Mouse (Mus musculus) embryonic facial prominence, embryonic 11.5 days (tissue): ENCODE results near the gene Cdh26. TPM values are rescaled to one million over a fixed set of nuclear protein-coding genes. Genes with fewer than 3 reads are reported as not detected.

Source experiments
- ATAC-seq: fragments of 200-750 bp; cut with Nextera tagmentation; replicated peaks from 2 replicates; pipeline ENCODE4 v1.8.0; 2017; ENCODE audit warnings: low read depth; ENCODE audit not compliant: insufficient number of reproducible peaks, low FRiP score, low TSS enrichment
- DNase-seq: peaks from one replicate; pipeline ENCODE4 v3.0.0-alpha.2; 2015; ENCODE audit warnings: low spot score
- H3K27ac ChIP-seq: fragments of 300-500 bp; sonication (generic); replicated peaks from 2 replicates; pipeline ENCODE4 v1.5.1; 2014; ENCODE audit warnings: mild to moderate bottlenecking, low read depth, low read length, control low read depth
- H3K27me3 ChIP-seq: fragments of 300-500 bp; sonication (generic); 2 replicates; pipeline ENCODE4 v1.6.1; 2014; ENCODE audit warnings: mild to moderate bottlenecking, low read length, moderate library complexity, mixed read lengths; ENCODE audit not compliant: control insufficient read depth, insufficient read depth
- H3K36me3 ChIP-seq: fragments of 300-500 bp; sonication (generic); replicated peaks from 2 replicates; pipeline ENCODE4 v1.6.1; 2014; ENCODE audit warnings: low read depth, mild to moderate bottlenecking, low read length, moderate library complexity, mixed read lengths; ENCODE audit not compliant: control insufficient read depth, insufficient read depth
- H3K4me1 ChIP-seq: fragments of 300-500 bp; sonication (generic); 2 replicates; pipeline ENCODE4 v1.6.1; 2014; ENCODE audit warnings: low read length, mixed read lengths; ENCODE audit not compliant: control insufficient read depth, insufficient read depth
- H3K4me2 ChIP-seq: fragments of 300-500 bp; sonication (generic); 2 replicates; pipeline ENCODE4 v1.6.1; 2014; ENCODE audit warnings: low read depth, mild to moderate bottlenecking, control low read depth, low read length, moderate library complexity
- H3K4me3 ChIP-seq: fragments of 300-500 bp; sonication (generic); 2 replicates; pipeline ENCODE4 v1.5.1; 2014; ENCODE audit warnings: low read depth, low read length, control low read depth
- H3K9ac ChIP-seq: fragments of 300-500 bp; sonication (generic); replicated peaks from 2 replicates; pipeline ENCODE4 v1.6.1; 2014; ENCODE audit warnings: mild to moderate bottlenecking, control low read depth, low read length
- H3K9me3 ChIP-seq: fragments of 300-500 bp; sonication (generic); replicated peaks from 2 replicates; pipeline ENCODE4 v1.6.1; 2016; ENCODE audit warnings: mild to moderate bottlenecking, low read length, inconsistent platforms, mixed read lengths; ENCODE audit not compliant: control insufficient read depth
- WGBS: fragments of 180-500 bp; shearing (Covaris S2); extraction: QIAGEN DNeasy Blood & Tissue Kit; methylation state at CpG from one replicate; pipeline ENCODE4 v1.1.7; 2014; 5-methylcytosine and 5-hydroxymethylcytosine counted together
- polyA plus RNA-seq: library from polyadenylated mRNA; unstranded; fragments of >200 nt; fragmentation: Nextera tagmentation; extraction: Ambion mirVana; gene quantifications from 2 replicates; pipeline ENCODE4 v1.2.1, GENCODE M21; 2014

Cdh26 gene
- polyA plus RNA-seq, 1 experiment from 2014 or later, result 0.45 TPM

- 45% methylated on average over 16 of the region's 16 CpGs for WGBS
- H3K36me3 ChIP-seq, result no peaks in the 10 kb centered on the region
- H3K9me3 ChIP-seq, result no peaks in the 10 kb centered on the region
- no peak overlapping the region for H3K27ac ChIP-seq
- H3K4me2 ChIP-seq, result no peak overlapping the region
- H3K27me3 ChIP-seq, result no peaks in the 10 kb centered on the region
- no peak overlapping the region for H3K9ac ChIP-seq
- ATAC-seq (peak; percentile 71), DNase-seq (peak; percentile 76)
- no peak overlapping the region for H3K4me3 ChIP-seq
- H3K4me1 ChIP-seq, result no peaks in the 10 kb centered on the region; the same call in 1 of the 2 replicates
Measured at GRCm38 (mm10) chr2:178513636-178514071, 83.3 kb downstream of the Cdh26 start.

GRCm38 (mm10) chr2:178516421-178516820 lies 86.1 kb downstream of the Cdh26 start:
- WGBS, result 82% methylated on average over 5 of the region's 5 CpGs
- H3K36me3 ChIP-seq, result no peaks in the 10 kb centered on the region
- H3K4me3 ChIP-seq, result no peak overlapping the region
- ATAC-seq, result no peak
- no peaks in the 10 kb centered on the region for H3K9me3 ChIP-seq
- no peak overlapping the region for H3K4me2 ChIP-seq
- no peak overlapping the region for H3K9ac ChIP-seq
- no peak overlapping the region for H3K27ac ChIP-seq
- no peaks in the 10 kb centered on the region for H3K27me3 ChIP-seq
- no peaks in the 10 kb centered on the region; the same call in 1 of the 2 replicates for H3K4me1 ChIP-seq
- no peak for DNase-seq

DNA sequence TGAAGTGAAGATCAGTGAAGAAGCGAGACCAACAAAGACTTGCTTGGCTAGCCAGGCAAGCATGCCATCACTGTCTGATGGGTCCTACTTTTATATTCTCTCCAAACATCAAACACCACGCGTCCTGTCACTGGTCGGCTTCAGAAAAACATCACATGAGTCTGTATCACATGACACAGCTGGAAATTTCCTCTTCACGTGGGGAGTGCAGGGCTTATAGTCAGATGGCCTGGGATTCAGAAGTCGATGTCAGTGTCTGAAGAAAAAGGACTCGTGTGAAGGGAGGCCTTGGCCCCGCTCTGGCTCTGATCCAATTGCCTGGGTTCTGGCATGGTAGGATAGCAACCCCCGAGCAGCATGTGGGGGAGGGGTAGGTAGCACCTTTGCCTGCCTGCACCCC lies 86.6 kb downstream of the Cdh26 start:
- Histone ChIP-seq H3K27ac (no peak overlapping the region), H3K9ac (no peak overlapping the region), H3K9me3 (no peaks in the 10 kb centered on the region), H3K4me2 (no peak overlapping the region), H3K27me3 (no peaks in the 10 kb centered on the region), H3K4me1 (no peaks in the 10 kb centered on the region; the same call in 1 of the 2 replicates), H3K36me3 (no peaks in the 10 kb centered on the region), H3K4me3 (no peak overlapping the region)
- ATAC-seq (no peak), DNase-seq (no peak)
- 83% methylated on average over 9 of the region's 9 CpGs for WGBS

GRCm38 (mm10) chr2:178519321-178519720 lies 89.0 kb downstream of the Cdh26 start:
- no peaks in the 10 kb centered on the region; the same call in 1 of the 2 replicates for H3K4me1 ChIP-seq
- no peaks in the 10 kb centered on the region for H3K9me3 ChIP-seq
- no peak overlapping the region for H3K4me2 ChIP-seq
- H3K36me3 ChIP-seq, result no peaks in the 10 kb centered on the region
- ATAC-seq (no peak), DNase-seq (no peak)
- H3K27ac ChIP-seq, result no peak overlapping the region
- H3K4me3 ChIP-seq, result no peak overlapping the region
- WGBS, result 84% methylated on average over 4 of the region's 4 CpGs
- H3K9ac ChIP-seq, result no peak overlapping the region
- H3K27me3 ChIP-seq, result no peaks in the 10 kb centered on the region

DNA sequence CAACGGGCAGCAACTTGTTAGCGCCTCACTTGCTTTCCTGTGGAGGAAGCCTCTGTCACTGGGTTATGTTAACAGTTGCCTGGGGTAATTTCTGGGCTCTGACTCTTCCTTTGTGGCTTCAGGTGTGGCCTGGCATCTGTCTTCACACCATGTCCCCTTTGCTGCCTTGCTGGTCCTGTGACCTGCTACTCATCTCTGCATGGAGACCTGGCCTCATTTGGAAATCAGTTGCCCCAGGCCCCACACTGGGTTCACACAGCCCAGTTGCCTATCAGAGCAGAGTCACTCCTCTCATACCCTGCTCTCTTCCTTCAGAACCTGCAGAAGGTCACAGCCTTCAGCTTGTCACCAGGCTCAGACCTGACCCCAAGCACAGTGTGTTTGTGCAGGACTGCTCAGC lies 89.9 kb downstream of the Cdh26 start:
- H3K36me3 ChIP-seq, result no peaks in the 10 kb centered on the region
- 22% methylated on average over 2 of the region's 2 CpGs for WGBS
- ATAC-seq, result no peak
- no peaks in the 10 kb centered on the region for H3K9me3 ChIP-seq
- no peaks in the 10 kb centered on the region for H3K27me3 ChIP-seq
- no peak overlapping the region for H3K4me2 ChIP-seq
- DNase-seq, result no peak
- no peaks in the 10 kb centered on the region; the same call in 1 of the 2 replicates for H3K4me1 ChIP-seq
- no peak overlapping the region for H3K9ac ChIP-seq
- H3K4me3 ChIP-seq, result no peak overlapping the region
- no peak overlapping the region for H3K27ac ChIP-seq

DNA sequence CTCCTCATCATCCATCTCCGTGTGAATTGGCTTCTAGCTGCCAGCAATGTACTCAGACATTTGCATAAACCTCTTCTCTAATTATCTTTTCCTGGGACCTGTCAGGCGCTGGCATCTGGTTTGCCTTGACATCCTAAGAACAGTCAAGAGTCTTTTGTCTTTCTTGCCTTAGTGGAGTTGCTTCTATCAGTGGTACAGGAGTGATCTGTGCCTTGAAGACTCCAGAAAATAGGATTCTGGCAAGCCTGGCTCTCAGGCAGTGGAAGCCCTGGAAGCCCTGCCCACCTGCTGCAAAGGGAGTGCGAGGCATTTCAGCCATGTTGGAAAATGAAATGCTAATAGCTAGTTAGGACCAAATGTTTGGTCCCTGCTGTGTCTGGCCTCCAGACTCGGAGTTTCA lies 92.0 kb downstream of the Cdh26 start:
- no peak overlapping the region for H3K4me2 ChIP-seq
- 49% methylated on average over 4 of the region's 4 CpGs for WGBS
- H3K27me3 ChIP-seq, result no peaks in the 10 kb centered on the region
- H3K4me3 ChIP-seq, result no peak overlapping the region
- no peak overlapping the region for H3K27ac ChIP-seq
- ATAC-seq (no peak), DNase-seq (no peak)
- no peak overlapping the region for H3K9ac ChIP-seq
- H3K4me1 ChIP-seq, result no peaks in the 10 kb centered on the region; the same call in 1 of the 2 replicates
- H3K36me3 ChIP-seq, result no peaks in the 10 kb centered on the region
- no peaks in the 10 kb centered on the region for H3K9me3 ChIP-seq

- 84% methylated on average over 1 of the region's 1 CpGs for whole genome bisulfite sequencing
- DNase-seq, result no peak
- H3K9ac ChIP-seq, result no peak overlapping the region
- ATAC-seq, result no peak
- H3K27me3 ChIP-seq, result no peaks in the 10 kb centered on the region
- no peak overlapping the region for H3K4me2 ChIP-seq
- H3K9me3 ChIP-seq, result no peaks in the 10 kb centered on the region
- H3K4me1 ChIP-seq, result no peaks in the 10 kb centered on the region; the same call in 1 of the 2 replicates
- H3K27ac ChIP-seq, result no peak overlapping the region
- H3K36me3 ChIP-seq, result no peaks in the 10 kb centered on the region
- H3K4me3 ChIP-seq, result no peak overlapping the region
Measured at GRCm38 (mm10) chr2:178522786-178523185, 92.5 kb downstream of the Cdh26 start.

DNA sequence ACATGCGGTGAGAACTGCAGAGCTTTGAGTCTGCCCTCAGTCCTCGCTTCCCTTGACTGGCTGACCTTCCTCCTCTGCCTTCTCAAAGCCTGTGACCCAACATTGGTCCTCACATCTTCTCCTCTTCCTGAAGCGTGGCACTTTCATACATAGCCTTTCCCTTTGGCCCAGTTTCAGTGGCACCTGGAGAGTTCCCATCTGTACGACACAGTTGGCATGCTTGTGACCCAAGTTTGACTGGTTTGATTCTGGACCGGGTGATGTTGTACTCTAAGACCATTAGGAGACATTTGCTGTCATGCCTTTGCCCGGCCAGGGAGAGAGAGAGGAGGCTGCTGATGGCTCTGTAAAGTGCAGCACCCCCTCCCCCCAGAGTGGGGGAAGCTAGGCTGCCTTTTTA lies 96.4 kb downstream of the Cdh26 start:
- H3K27ac ChIP-seq, result no peak overlapping the region
- 81% methylated on average over 6 of the region's 6 CpGs for whole genome bisulfite sequencing
- DNase-seq (no peak), ATAC-seq (no peak)
- H3K9me3 ChIP-seq, result no peaks in the 10 kb centered on the region
- no peak overlapping the region for H3K4me2 ChIP-seq
- no peak overlapping the region for H3K4me3 ChIP-seq
- no peak overlapping the region for H3K9ac ChIP-seq
- H3K27me3 ChIP-seq, result no peaks in the 10 kb centered on the region
- no peaks in the 10 kb centered on the region for H3K36me3 ChIP-seq
- H3K4me1 ChIP-seq, result no peaks in the 10 kb centered on the region
